Mouse (Mus musculus) liver, postnatal 0 days (tissue): ENCODE measurements around the gene Faap100.

Experiments
- CTCF ChIP-seq: sonication (generic); IDR thresholded peaks from 2 replicates; pipeline ENCODE4 v1.5.1; 2016; ENCODE audit warnings: antibody characterized with exemption, low read depth
- EP300 ChIP-seq: IDR thresholded peaks from 2 replicates; pipeline ENCODE4 v1.6.1; 2016; ENCODE audit warnings: antibody characterized with exemption, low read depth, mild to moderate bottlenecking

DNA sequence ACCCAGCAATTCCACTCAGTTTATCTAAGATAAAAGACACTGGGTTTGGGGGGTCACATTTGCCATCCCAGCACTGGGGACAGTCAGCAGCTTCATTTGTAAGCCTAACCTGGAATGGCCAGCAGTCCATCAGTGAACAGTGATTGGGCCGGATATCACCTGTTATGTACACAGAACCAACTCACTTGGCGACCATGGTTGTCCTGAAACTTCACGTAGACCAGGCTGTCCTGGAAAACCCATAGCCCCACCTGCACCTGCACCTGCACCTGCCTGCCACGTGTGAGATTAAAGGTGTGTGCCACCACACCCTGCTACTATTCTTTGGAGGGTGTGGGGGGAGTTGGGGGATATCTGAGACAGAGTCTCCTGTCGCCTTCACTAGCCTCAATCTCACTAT lies 59.3 kb downstream of the Faap100 start:
- no peak for TF ChIP-seq EP300
- no peak for TF ChIP-seq CTCF
